16 mouse cellular contexts compared by ENCODE assay signal in the genomic region with DNA sequence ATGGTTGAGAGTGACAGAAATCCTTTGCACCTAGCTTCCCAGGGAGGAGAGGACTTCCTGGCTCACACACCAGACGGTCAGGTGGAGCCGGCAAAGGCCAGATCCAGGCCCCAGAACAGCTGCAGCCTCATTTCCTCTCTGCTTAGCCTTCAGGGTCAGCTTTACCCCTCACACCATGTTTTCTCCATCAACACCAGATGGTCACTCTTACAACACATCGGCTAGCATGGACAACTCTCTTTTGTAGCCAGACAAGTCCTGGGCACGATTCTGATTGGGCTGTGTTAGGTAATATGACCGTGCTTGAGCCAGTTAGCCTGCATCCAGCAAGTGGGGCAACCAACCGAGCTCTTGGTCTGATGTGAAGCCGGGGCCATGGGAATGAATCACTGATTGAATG. TPM values are rescaled to one million over a fixed set of nuclear protein-coding genes. Genes with fewer than 3 reads are reported as not detected.
DNase-seq lines count a peak whose midpoint lies in the region; ATAC-seq and TF ChIP-seq lines count a peak whose summit lies in the region.
"Had no signal": no experiment of that assay in that cellular context is flagged by ENCODE, and none has a peak within 500 bp of the region (broad histone marks: within the 10 kb centered on the region; RNA-seq: fewer than 3 reads in every experiment).

No protein-coding gene starts in this region.

- H3K27me3 ChIP-seq in kidney, postnatal 0 days (ENCODE audit: insufficient read depth, low read length): no peaks in the 10 kb centered on the region
- no peaks in the 10 kb centered on the region for H3K27me3 ChIP-seq in forebrain, postnatal 0 days (ENCODE audit: insufficient read depth, low read length)
- H3K27me3 ChIP-seq: midbrain, embryonic 12.5 days had no signal

- WGBS in kidney, postnatal 0 days: 39% methylated on average over 7 of the region's 7 CpGs
- 78% methylated on average over 7 of the region's 7 CpGs for WGBS in forebrain, postnatal 0 days

- H3K9ac ChIP-seq in kidney, postnatal 0 days (ENCODE audit: low read depth, low read length): no peak overlapping the region
- no peak overlapping the region for H3K9ac ChIP-seq in forebrain, postnatal 0 days
- H3K9ac ChIP-seq: liver, embryonic 14.5 days; midbrain, embryonic 12.5 days had no signal

- no peak for TF ChIP-seq CTCF in kidney, postnatal 0 days (IDR thresholded peaks at IDR 0.05; ENCODE audit: low read depth)
- TF ChIP-seq CTCF in forebrain, postnatal 0 days (IDR thresholded peaks at IDR 0.05; ENCODE audit: low read depth): no peak

- peak overlapping the region; percentile 19; the same call in 1 of the 2 replicates for H3K27ac ChIP-seq in kidney, postnatal 0 days
- H3K27ac ChIP-seq in forebrain, postnatal 0 days (ENCODE audit: low read depth, low read length): no peak overlapping the region
- H3K27ac ChIP-seq: liver, embryonic 14.5 days; midbrain, embryonic 12.5 days had no signal

- H3K9me3 ChIP-seq in kidney, postnatal 0 days (replicated peaks; ENCODE audit: low read length): no peaks in the 10 kb centered on the region; the same call in 1 of the 2 replicates
- no peaks in the 10 kb centered on the region for H3K9me3 ChIP-seq in forebrain, postnatal 0 days (ENCODE audit: low read length)

- H3K4me3 ChIP-seq in kidney, postnatal 0 days (replicated peaks; ENCODE audit: low read depth, low read length): no peak overlapping the region
- H3K4me3 ChIP-seq in forebrain, postnatal 0 days (ENCODE audit: low read depth, low read length): no peak overlapping the region
- H3K4me3 ChIP-seq: midbrain, embryonic 12.5 days had no signal

- intact Hi-C loops in heart, postnatal 14 days (cut with DNase I): loop anchor here (5.0 kb wide), 1 partner anchor 60 kb away; no protein-coding TSS in a partner anchor

- no peak overlapping the region for H3K4me2 ChIP-seq in kidney, postnatal 0 days (ENCODE audit: low read length)
- no peak overlapping the region for H3K4me2 ChIP-seq in forebrain, postnatal 0 days (ENCODE audit: low read depth)
- H3K4me2 ChIP-seq: midbrain, embryonic 12.5 days had no signal

- ATAC-seq in kidney, postnatal 0 days (replicated peaks; ENCODE audit: low FRiP score, low read depth): no peak
- ATAC-seq in forebrain, postnatal 0 days: no peak
- ATAC-seq in monocyte, adult 5-6 weeks (replicated peaks; ENCODE audit: insufficient number of reproducible peaks, low FRiP score, low TSS enrichment, poor library complexity, severe bottlenecking): no peak
- ATAC-seq: inflammation-experienced regulatory T-cells, adult 6 months had no signal

- H3K4me1 ChIP-seq in kidney, postnatal 0 days (replicated peaks; ENCODE audit: insufficient read depth, low read length): peaks cover 26% of the 10 kb centered on the region
- no peaks in the 10 kb centered on the region for H3K4me1 ChIP-seq in forebrain, postnatal 0 days (ENCODE audit: insufficient read depth)

- H3K36me3 ChIP-seq in kidney, postnatal 0 days (ENCODE audit: insufficient read depth, low read length): no peaks in the 10 kb centered on the region
- H3K36me3 ChIP-seq in forebrain, postnatal 0 days (ENCODE audit: insufficient read depth): no peaks in the 10 kb centered on the region
- H3K36me3 ChIP-seq: midbrain, embryonic 12.5 days had no signal

- DNase-seq in kidney, postnatal 0 days (ENCODE audit: low spot score): peak; percentile 36
- DNase-seq in kidney, postnatal 10 days: no peak
- peak; percentile 38 for DNase-seq in fibroblast of lung, adult 2 months (ENCODE audit: low read depth)
- DNase-seq in heart, postnatal 14 days: peak; percentile 47 to 53
- peak; percentile 60 for DNase-seq in lung, postnatal 25 days (ENCODE audit: low spot score)
- DNase-seq in forebrain, postnatal 0 days: no peak
- DNase-seq in spleen, postnatal 4 days (ENCODE audit: low spot score in 2 of 2): no peak
- DNase-seq: cerebellum, postnatal 36 days; kidney, postnatal 36 days; right cerebral cortex, postnatal 14 days; thymus, postnatal 36 days had no signal

RNA-seq across cellular contexts. Expression of a gene that starts 17.3 kb away (rescaled TPM):
- polyA plus RNA-seq in kidney, postnatal 0 days (2015; fragmentation: Nextera tagmentation; extraction: Ambion mirVana): 1.1 and 1.3 TPM in 2 replicates
- total RNA-seq in heart, postnatal 14 days (2021): under 1 TPM; 0.33 to 0.34 TPM
- 0.48 TPM in 1 of 2 replicates, not detected in the other for total RNA-seq in forebrain, postnatal 0 days (2014; rRNA removed)
- polyA plus RNA-seq in forebrain, postnatal 0 days (2015; fragmentation: Nextera tagmentation; extraction: Ambion mirVana): 0.12 TPM in 1 of 2 replicates, not detected in the other
- not detected in 3 replicates for total RNA-seq in monocyte, adult 5-6 weeks (2017)
- polyA plus RNA-seq: inflammation-experienced regulatory T-cells, adult 6 months; midbrain, embryonic 12.5 days; stomach, embryonic 14.5 days had no signal

Comparison
In these comparisons a context has a peak if more than half of its experiments do, and no peak if none do; other contexts are left out.
1. DNase-seq: peak in kidney, postnatal 0 days (single experiment), fibroblast of lung, adult 2 months (single experiment), heart, postnatal 14 days (2 of 2) and lung, postnatal 25 days (single experiment); none in kidney, postnatal 10 days (single experiment), forebrain, postnatal 0 days (single experiment) and spleen, postnatal 4 days (0 of 2).